Mouse (Mus musculus) forelimb bud, embryonic 11.5 days (tissue): ENCODE results near the gene Cep95.

Experiments used
- DNase-seq: peaks from one replicate; pipeline ENCODE4 v3.0.0-alpha.2; 2012; ENCODE audit warnings: low read depth, low spot score

Cep95 gene

GRCm38 (mm10) chr11:106814601-106815320 lies 25.7 kb downstream of the Cep95 start:
- DNase-seq: no peak

DNA sequence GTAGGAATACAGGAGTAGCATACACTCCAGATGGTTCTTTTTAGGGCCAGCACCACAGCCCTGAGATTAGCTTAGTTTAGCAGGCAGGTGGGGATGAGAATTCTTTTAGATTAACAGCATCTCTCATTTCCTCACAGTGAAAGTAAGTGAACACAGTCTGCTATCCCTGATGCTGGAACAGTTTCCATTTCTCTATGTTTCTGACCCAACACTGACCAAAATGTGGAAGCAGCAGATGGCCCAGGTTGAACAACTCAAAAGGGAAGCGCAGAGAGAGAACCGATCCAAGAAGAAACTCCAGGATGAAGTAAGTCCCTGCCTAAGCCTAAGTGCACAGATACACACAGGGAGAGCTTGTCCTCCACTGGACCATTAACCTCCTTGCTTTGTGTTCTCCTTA lies 26.3 kb downstream of the Cep95 start:
- DNase-seq: no peak

DNA sequence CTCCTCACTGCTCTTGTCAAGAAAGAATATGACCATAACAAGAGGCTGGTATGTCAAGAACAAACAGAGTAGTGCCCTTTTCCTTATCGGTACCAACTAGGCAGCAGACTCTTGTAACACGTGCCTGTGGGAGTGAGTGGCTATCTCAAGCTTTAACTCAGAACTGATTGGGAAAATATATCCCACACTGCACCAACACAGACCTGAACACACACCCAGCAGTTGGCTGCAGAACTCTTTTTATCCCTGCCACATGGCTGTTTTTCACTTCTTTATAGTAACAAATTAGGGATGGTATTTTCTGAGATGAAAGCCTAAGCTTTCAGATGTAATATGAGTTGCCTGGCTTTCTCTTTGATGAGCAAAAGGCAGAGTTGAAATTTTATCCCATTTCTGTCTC lies 26.7 kb downstream of the Cep95 start:
- DNase-seq: no peak

DNA sequence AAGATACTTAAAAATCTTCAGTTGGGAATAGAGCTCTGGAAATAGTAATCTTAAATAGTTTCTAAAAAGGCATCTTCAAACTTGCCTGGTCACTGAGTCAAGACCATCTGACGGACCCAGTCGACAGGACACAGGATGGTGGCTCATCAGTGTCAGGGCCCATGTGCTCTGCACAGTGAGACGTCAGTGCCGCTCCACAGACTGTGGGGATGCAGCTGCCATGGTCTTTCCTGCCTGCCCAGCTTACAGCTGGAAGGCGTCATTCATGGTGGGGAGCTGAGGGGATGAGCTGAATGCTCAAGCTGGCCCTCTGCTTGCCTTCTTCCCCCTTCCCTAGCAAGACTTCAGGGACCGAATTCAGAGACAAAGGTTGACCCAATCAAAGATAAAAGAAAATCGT lies 27.3 kb downstream of the Cep95 start:
- DNase-seq: no peak

DNA sequence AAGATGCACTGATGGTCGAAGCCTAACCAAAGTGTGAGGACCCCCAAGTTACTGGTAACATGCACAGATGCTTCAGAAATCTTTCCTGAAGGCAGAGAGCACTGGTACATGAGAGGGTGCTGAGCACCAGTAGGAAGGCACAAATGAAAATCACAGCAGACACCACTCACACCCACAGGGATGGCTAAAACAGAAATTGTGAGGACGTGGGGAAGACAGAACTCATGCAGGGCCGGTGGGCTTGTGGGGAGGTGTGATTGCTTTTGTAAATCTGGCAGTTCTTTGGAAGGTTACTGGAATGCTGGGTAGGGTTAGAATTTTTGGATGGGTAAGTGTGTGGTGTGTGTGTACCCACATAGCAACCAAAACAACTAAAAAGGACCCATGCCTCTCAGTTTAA lies 28.1 kb downstream of the Cep95 start:
- no peak for DNase-seq

GRCm38 (mm10) chr11:106817808-106818207 lies 28.8 kb downstream of the Cep95 start:
- no peak for DNase-seq

DNA sequence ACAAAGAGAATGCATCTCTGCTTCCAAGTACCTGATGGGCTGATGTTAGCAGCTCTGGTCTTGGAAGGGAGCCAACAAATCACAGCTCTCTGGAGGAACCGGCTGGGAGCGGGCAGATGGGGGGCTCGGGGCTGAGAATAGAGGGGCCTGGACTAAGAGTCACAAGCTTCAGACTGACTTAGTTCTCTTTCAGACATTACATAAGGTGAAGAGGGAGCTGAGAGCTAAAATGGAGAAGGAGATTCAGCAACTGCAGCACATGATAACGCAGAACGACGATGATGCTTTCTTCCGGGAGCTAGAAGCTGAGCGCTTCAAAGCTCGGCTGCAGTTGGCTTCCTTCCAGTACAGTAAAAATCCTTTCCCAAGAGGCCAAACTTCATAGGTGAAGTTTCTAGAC lies 29.3 kb downstream of the Cep95 start:
- DNase-seq: no peak

GRCm38 (mm10) chr11:106819595-106819994 lies 30.5 kb downstream of the Cep95 start:
- no peak for DNase-seq

GRCm38 (mm10) chr11:106820252-106820651 lies 31.2 kb downstream of the Cep95 start:
- DNase-seq: no peak

- no peak for DNase-seq
Measured at GRCm38 (mm10) chr11:106820972-106821371, 31.9 kb downstream of the Cep95 start.

GRCm38 (mm10) chr11:106821397-106821796 lies 32.3 kb downstream of the Cep95 start:
- no peak for DNase-seq

DNA sequence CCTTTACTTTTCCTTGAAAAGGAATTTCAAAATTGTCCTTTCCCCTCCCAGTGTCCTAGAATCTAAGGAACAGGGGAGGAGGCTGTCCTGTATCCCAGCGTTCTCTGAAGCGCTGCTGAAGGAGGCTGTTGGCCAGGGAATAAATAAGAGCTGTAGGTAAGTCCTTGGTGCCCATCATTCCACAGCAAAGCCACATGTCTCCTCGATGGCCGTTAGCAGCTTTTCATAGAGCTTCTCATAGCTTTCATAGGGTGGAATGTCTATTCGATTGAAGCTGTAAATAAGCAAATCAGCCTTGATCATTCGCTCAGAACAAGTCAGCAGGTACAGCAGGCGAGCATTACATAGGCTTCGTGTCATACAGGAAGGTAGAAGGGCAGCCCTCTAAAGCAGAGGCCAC lies 33.4 kb downstream of the Cep95 start:
- no peak for DNase-seq

DNA sequence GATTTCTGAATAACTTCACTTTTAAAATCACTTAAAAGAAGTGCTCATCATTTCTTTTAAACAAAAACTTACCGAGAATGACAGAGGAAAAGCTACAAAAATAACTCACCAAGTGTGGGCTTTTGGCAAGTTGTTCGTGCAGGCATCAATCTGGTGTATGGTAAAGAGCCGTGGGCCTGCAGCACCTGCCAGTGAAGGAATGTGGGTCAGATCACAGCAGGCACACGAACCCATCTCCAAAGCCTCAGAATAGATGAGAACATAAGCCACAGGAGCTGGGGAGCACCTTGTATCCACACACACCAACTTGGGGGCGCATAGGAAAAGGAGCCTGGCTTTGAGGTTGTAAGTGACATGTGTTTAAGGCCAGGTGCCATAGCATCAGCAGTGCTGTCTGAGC lies 33.9 kb downstream of the Cep95 start:
- no peak for DNase-seq

DNA sequence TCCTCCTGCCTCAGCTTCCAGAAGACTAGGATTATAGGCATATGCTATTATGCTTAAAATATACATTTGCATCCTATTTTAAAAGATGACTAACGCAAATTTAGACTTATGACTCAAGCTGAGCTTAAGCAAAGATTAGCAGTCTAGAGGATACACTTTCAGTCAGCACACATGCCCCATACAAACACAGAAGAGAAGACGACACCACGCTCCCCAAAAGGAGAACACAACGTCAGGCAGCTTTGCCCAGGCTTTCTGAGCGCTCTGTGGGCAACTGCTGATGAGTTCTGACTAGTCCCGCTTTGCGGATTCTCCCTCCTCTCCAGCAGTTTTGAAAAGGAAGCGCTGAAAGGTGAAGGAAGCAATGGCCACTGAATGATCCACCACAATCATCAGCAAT lies 34.7 kb downstream of the Cep95 start:
- no peak for DNase-seq

DNA sequence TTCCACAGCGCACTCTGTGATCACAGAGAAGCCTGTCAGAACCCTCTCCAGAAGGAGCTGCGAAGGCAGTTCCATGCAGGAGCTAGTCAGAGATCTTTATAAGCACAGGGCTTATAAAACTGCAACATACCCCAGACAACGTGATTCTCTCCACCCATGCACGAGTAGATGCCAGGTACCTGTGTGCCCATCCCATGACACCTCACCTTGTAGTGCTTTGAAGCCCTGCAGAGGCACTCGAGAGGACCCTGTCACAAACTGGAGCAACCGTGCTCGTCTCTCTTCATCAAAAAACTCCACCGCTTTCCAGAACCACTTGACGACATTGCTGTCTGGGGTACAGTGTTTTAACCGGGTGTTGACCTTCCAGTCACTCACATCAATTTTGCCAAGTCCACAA lies 35.4 kb downstream of the Cep95 start:
- DNase-seq: no peak

GRCm38 (mm10) chr11:106828079-106828478 lies 39.0 kb downstream of the Cep95 start:
- no peak for DNase-seq

DNA sequence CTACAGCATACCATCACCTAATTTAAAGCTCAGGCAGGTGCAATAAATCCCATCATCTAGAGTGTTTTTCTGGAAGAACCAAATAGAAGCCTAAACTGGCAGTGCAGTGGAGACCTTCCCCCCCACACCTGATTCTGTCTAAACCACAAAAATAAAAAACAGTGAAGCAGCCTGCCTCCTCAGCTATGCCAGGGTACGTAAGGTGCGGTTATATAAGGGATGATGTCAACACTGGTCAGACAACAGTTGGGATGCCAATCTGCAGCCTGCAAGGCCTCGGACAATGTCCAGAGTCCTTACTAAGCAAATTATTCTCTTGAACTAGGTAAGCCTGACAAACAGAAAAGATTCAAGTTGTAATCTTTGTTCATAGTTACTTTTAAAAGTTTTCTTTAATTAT lies 53.0 kb downstream of the Cep95 start:
- DNase-seq: no peak

DNA sequence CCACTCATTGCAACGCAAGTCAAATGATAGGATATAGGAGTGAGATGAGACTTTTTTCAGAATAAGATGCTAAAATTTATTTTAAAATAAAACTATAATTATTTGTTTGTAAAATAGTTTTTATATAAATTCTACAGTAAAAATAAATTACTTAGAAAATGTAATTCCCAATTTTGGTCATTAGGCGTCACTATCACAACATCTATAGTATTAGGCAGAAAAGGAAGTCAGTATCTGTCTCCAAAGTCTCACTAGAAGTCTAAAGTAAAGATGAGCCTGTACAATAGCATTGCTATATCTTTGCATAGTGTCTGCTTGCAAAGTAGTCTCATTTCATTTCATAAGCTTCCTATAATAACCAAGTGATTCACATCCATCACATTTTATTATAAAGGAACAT lies 62.4 kb downstream of the Cep95 start:
- no peak for DNase-seq
